Mouse (Mus musculus) ES-Bruce4 (cell line): ENCODE results near the gene Prss50. TPM values are rescaled to one million over a fixed set of nuclear protein-coding genes. Genes with fewer than 3 reads are reported as not detected.

Source experiments
- H3K27ac ChIP-seq: 2 replicates; pipeline ENCODE4 v1.5.1; 2012; ENCODE audit warnings: low read length, inconsistent platforms; ENCODE audit not compliant: insufficient read depth
- H3K27me3 ChIP-seq: 2 replicates; pipeline ENCODE4 v1.6.1; 2012; ENCODE audit warnings: mild to moderate bottlenecking, low read length, inconsistent platforms; ENCODE audit not compliant: control insufficient read depth, poor library complexity, insufficient read depth, severe bottlenecking
- H3K36me3 ChIP-seq: 2 replicates; pipeline ENCODE4 v1.6.1; 2012; ENCODE audit warnings: inconsistent platforms, mild to moderate bottlenecking, low read length, moderate library complexity; ENCODE audit not compliant: control insufficient read depth, poor library complexity, insufficient read depth, severe bottlenecking
- H3K4me1 ChIP-seq: one replicate; pipeline ENCODE4 v1.8.1; 2011; ENCODE audit warnings: low read length; ENCODE audit not compliant: control insufficient read depth, insufficient read depth
- H3K4me3 ChIP-seq: 2 replicates; pipeline ENCODE4 v1.5.1; 2011; ENCODE audit warnings: low read depth, mild to moderate bottlenecking, low read length
- H3K9ac ChIP-seq: 2 replicates; pipeline ENCODE4 v1.6.1; 2012; ENCODE audit warnings: low read depth, mild to moderate bottlenecking, inconsistent platforms; ENCODE audit not compliant: poor library complexity, severe bottlenecking
- H3K9me3 ChIP-seq: replicated peaks from 2 replicates; pipeline ENCODE4 v1.6.1; 2012; ENCODE audit warnings: mild to moderate bottlenecking, low read length, inconsistent platforms; ENCODE audit not compliant: control insufficient read depth, poor library complexity, insufficient read depth, severe bottlenecking
- CTCF ChIP-seq: IDR thresholded peaks from one replicate; pipeline ENCODE4 v1.8.1; 2011; ENCODE audit warnings: low read depth, low read length
- EP300 ChIP-seq: IDR thresholded peaks from 2 replicates; pipeline ENCODE4 v1.6.1; 2011; ENCODE audit warnings: low read depth, low read length; ENCODE audit not compliant: insufficient read depth
- POLR2A ChIP-seq: IDR thresholded peaks from one replicate; pipeline ENCODE4 v1.8.1; 2011; ENCODE audit warnings: low read length; ENCODE audit not compliant: insufficient read depth
- polyA plus RNA-seq: library from polyadenylated mRNA; stranded (reverse); fragments of >200 nt; gene quantifications from 2 replicates; pipeline ENCODE4 v1.2.4, GENCODE M21; 2011; ENCODE audit warnings: low read depth; ENCODE audit not compliant: missing spikeins, insufficient read depth, insufficient read length

Gene Prss50
- polyA plus RNA-seq, 1 experiment = 2.7 TPM

GRCm38 (mm10) chr9:110877353-110877752 lies 19.6 kb downstream of the Prss50 start:
- H3K4me3 ChIP-seq = no peak overlapping the region
- H3K36me3 ChIP-seq = no peaks in the 10 kb centered on the region
- H3K9ac ChIP-seq = no peak overlapping the region
- no peak overlapping the region for H3K27ac ChIP-seq
- TF ChIP-seq POLR2A = no peak
- TF ChIP-seq EP300 = no peak
- TF ChIP-seq CTCF = no peak
- peaks cover 2% of the 10 kb centered on the region for H3K4me1 ChIP-seq
- no peaks in the 10 kb centered on the region for H3K27me3 ChIP-seq
- no peaks in the 10 kb centered on the region for H3K9me3 ChIP-seq

- Histone ChIP-seq H3K9me3 (no peaks in the 10 kb centered on the region), H3K4me3 (no peak overlapping the region), H3K27me3 (no peaks in the 10 kb centered on the region), H3K36me3 (no peaks in the 10 kb centered on the region), H3K27ac (no peak overlapping the region), H3K9ac (no peak overlapping the region), H3K4me1 (peaks cover 2% of the 10 kb centered on the region)
- TF ChIP-seq EP300 (no peak), POLR2A (no peak), CTCF (no peak)
Measured at GRCm38 (mm10) chr9:110877888-110878287, 20.1 kb downstream of the Prss50 start.

GRCm38 (mm10) chr9:110879191-110879920 lies 21.6 kb downstream of the Prss50 start, which contains the start of gene Als2cl:
Als2cl (plus strand) TSS chr9:110879870.
- no peak within 1 kb of the TSS for H3K27ac ChIP-seq
- H3K9me3 ChIP-seq = no peaks in the 10 kb centered on the region
- TF ChIP-seq POLR2A (no peak), EP300 (no peak), CTCF (no peak)

GRCm38 (mm10) chr9:110879998-110880561 lies 22.3 kb downstream of the Prss50 start, which contains the start of gene Tmie:
Tmie (minus strand) TSS chr9:110880113.
- Histone ChIP-seq H3K27me3 (no peaks in the 10 kb centered on the region), H3K9me3 (no peaks in the 10 kb centered on the region)

More at GRCm38 (mm10) chr9:110879191-110879920, 21.6 kb downstream of the Prss50 start, which contains the start of gene Als2cl:
- H3K4me3 ChIP-seq = peak within 1 kb of the TSS; percentile 85
- no peaks in the 10 kb centered on the region for H3K36me3 ChIP-seq
- peak within 1 kb of the TSS; percentile 54 for H3K9ac ChIP-seq
- no peaks in the 10 kb centered on the region for H3K27me3 ChIP-seq
- H3K4me1 ChIP-seq = peaks cover 2% of the 10 kb centered on the region

GRCm38 (mm10) chr9:110880772-110881171 lies 23.0 kb downstream of the Prss50 start:
- Histone ChIP-seq H3K27me3 (no peaks in the 10 kb centered on the region), H3K36me3 (no peaks in the 10 kb centered on the region), H3K4me1 (peaks cover 2% of the 10 kb centered on the region), H3K27ac (no peak overlapping the region), H3K9me3 (no peaks in the 10 kb centered on the region), H3K4me3 (peak overlapping the region; percentile 85), H3K9ac (peak overlapping the region; percentile 54)
- no peak for TF ChIP-seq EP300

More at GRCm38 (mm10) chr9:110879998-110880561, 22.3 kb downstream of the Prss50 start, which contains the start of gene Tmie:
- Histone ChIP-seq H3K4me1 (peaks cover 2% of the 10 kb centered on the region), H3K9ac (peak within 1 kb of the TSS; percentile 54), H3K36me3 (no peaks in the 10 kb centered on the region), H3K4me3 (peak within 1 kb of the TSS; percentile 85), H3K27ac (no peak within 1 kb of the TSS)
- TF ChIP-seq CTCF (no peak), EP300 (no peak), POLR2A (no peak)

- peaks cover 2% of the 10 kb centered on the region for H3K4me1 ChIP-seq
- no peak overlapping the region for H3K27ac ChIP-seq
- H3K4me3 ChIP-seq = no peak overlapping the region
- no peaks in the 10 kb centered on the region for H3K9me3 ChIP-seq
- no peaks in the 10 kb centered on the region for H3K27me3 ChIP-seq
- no peaks in the 10 kb centered on the region for H3K36me3 ChIP-seq
- no peak overlapping the region for H3K9ac ChIP-seq
- TF ChIP-seq EP300 (no peak), CTCF (no peak), POLR2A (no peak)
Measured at GRCm38 (mm10) chr9:110881953-110882352, 24.2 kb downstream of the Prss50 start.
